Mouse (Mus musculus): ENCODE results near the gene Capn15.

The Capn15 gene

DNA sequence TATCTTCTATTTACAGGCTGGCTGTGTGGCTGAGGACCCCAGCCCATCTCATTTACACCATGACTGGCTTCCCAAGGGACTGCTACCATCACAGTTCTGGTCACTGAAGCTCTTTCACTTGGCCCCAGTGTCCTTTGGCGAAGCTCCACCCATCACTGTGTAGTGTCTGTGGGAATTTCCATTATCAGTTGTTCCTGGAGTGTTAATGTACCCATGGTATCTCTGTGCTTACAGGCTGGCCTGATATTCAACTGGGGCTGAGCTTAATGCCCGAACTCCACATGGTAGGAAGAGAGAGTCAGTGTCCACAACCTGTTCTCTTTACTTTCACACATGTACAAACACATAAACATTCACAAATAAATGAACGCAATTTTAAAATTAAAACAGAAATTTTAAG, 7.9 kb upstream of the Capn15 start:
- no peak for DNase-seq (ENCODE audit: low read depth, low spot score)

DNA sequence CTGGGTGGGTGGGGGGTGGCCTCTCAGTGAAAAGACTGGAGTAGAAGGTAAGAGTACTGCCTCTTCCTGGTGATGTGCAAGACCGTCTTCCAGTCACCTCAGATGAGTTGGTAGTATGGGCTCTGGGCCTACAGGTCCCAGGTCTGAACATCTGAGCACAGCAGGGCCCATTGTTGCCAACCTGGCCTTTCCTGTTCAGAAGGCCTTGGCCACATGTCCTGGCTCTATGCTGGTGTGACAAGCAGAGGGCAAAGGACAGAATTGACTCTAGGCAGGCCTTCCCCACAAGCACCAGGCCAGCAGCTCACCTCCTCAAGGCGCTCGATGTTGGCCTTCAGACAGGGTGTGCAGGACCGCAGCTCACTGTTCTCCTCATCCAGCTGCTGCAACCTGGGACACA, 6.7 kb upstream of the Capn15 start:
- no peak for DNase-seq (ENCODE audit: low read depth, low spot score)

DNA sequence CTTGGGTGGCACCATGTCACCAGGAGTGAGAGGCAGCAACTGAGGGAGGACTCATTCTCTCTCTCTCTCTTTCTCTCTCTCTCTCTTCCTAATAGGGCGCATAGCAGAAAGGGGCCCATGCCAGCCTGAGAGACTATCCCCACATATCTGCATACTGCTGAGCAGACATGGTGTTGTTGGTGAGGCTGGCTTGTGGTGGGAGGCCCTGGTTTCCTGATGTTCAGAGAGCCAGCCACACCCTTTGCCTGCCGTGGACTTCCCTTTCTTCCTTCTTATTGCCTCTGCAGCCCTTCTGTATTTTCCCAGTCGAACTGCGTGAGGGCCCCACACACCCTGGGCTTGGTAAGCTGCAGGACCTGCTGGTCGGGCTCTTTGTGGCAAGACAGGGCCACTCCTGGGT, 4.7 kb upstream of the Capn15 start:
- DNase-seq (ENCODE audit: low read depth, low spot score): no peak

DNA sequence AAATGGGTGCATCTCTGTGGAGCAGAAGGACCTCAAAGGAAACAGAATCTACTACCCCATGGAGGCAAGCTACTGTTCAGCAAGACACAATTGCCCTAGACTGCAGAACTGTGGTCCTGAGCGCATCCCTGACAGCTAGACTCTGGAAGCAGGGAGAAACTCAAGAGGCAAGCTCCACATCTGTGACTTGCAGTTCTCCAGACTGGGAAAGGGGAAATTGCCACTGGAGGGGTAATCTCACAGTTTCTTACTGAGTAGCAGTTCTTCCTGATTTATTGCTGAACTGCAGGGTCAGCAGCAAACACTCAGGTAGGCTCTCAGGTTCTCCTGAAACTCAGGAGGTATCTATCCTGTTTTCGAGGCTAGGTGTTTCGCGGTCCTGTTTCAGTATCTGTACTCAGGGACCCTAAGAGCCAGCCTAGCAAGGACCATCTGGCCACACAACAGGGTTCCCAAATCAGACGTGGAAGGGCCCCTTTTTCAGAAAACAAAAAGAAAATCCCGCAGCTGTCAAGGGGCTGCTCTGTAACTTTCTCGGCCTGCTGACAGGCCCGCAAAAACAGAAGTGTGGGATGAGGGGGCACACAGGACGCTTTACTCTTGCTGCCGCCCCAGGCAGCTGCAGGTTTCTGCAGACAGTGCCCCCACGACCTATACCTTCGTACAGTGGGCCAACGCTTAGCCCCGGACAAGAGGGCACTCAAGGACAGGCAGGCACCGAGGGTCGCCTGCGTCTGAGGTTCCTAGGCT, 865 bp downstream of the Capn15 start:
- peak; percentile 4 for DNase-seq (ENCODE audit: low read depth, low spot score)

DNA sequence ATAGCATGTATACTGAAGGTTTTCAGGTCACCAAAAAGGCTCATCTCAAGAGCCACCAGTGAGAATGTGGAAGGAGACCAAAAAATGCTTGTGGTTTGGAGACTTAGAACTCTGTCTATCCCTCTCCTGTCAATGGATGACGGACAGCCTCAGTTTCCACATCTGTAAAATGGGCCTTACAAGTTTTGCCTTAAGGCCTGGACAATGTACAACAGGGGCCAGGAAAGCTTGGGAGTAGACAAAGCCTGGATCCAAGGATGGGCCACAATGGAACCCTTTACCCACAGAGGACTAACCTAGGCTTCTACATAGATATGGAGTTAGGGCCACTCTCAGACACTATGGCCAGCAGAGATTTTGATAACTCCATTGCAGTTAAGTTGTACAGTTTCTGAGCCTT, 1.5 kb downstream of the Capn15 start:
- no peak for DNase-seq (ENCODE audit: low read depth, low spot score)

DNA sequence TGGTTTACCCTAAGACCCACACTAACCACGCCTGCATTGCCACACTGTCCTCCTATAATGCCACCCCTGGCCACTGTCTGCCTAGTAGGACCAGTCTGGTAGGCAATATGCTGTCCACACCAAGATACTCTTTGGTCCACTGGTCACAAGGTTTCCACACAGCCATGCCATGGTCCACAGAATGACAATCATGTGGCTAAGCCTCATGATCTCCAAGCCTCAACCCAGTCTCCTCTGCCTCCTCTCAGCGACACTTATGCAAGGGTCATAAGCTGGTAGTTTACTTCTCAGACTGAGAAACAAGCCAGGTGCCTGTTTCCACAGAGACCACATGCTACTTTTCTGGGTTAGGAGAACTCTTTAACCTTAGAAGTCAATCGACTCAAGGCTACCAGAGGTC, 2.7 kb downstream of the Capn15 start:
- no peak for DNase-seq (ENCODE audit: low read depth, low spot score)

DNA sequence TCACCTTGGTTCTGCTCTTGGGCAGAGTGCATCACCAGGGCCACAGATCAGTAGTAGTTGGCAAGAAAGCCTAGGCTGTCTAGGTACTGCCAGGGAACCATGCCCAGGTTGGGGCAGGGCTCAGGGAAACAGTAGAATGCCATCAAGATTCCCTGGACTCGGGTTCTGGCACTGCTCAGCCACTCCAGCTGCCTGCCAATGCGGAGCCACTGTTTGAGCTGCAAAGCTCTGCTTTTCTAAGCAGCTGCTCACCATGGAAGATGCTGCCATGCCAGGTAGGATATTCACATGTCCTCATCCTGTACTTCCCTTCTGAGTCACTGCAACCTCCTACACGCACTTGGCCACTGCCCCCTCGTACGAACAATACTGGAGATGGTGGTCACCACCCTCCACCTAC, 4.7 kb downstream of the Capn15 start:
- no peak for DNase-seq (ENCODE audit: low read depth, low spot score)

DNA sequence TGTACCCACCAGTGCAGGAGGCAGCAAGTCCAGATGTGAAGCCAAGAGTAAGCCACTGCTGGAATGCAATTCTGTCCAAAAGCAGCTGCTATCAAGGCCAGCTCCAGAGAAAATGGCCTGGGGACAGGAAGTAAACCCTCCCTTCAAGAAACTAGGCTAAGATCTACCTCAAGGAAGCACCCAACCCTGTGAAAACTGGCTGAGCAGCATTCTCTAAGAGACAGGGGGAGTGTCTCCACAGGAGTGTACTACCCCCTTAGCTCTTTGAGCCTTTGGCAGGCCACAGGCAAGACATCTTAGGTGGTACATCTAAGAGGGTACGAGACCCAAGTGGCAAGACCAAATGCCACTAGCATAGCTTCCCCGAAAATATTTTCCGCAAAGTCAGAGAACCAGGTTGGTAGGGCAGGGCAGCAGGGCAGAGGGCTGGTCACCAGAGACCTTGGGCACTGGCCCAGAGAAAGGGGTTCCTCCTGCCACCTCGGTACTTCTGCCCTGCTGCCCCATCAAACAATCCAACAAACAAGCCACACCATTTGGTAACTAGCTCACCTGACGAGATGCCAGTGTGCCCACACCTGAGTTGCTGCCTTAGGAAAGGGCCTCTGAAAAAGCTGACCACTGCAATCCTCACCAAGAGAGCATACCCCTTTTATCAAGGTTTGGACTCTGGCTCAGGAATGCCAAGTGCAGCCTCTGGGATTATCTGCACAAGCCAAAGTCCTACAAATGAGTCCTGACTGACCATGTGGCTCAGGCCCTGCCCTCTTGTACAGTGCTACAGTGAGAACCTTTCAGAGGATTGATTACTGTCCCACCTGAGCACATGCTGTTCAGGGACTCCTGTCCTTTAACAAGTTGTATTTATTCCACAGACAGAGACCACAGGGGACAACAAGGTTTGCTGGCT, 5.5 kb downstream of the Capn15 start:
- no peak for DNase-seq (ENCODE audit: low read depth, low spot score)

DNA sequence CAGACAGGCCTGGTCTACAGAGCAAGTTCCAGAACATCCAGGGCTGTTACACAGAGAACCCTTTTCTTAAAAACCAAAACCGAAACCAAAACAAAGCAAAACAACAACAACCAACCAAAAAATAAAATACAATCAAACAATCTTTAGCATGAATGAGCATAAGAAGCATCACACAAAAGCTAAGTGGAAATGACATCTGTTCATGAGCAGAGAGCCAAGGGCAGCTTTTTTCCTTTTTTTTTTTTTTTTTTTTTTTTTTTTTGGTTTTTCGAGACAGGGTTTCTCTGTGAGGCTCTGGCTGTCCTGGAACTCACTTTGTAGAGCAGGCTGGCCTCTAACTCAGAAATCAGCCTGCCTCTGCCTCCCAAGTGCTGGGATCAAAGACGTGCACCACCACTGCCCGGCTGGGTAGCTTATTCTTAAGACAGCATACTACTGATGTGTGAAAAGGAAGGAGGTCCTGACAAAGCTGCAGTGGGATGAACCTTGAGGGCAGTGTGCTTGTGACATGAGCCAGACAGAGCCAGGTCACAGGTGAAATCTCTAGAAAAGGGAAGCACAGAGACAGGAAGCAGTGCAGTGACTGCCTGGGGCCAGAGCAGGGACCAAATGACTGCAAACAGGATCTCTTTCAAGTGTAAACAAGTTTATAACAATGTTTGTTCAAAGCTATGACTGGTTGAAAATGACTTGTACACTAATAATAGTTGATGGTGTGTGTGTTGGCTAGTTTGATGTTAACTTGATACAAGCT, 14.5 kb downstream of the Capn15 start:
- DNase-seq (ENCODE audit: low read depth, low spot score): no peak

DNA sequence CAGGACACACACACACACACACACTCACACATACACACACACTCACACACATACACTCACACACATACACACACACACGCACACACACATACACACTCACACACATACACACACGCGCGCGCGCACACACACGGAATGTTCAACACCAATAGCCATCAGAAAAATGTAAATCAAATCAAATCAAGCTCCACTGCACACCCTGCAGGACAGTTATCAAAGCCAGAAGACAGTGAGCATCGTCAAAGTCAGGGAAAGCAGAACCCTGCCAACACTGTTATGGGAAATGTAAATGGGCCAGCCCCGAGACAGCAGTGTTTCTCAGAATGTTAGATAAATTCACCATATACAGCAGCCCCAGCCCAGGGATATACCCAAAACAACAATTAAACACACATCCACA, 15.1 kb downstream of the Capn15 start:
- no peak for DNase-seq (ENCODE audit: low read depth, low spot score)

DNA sequence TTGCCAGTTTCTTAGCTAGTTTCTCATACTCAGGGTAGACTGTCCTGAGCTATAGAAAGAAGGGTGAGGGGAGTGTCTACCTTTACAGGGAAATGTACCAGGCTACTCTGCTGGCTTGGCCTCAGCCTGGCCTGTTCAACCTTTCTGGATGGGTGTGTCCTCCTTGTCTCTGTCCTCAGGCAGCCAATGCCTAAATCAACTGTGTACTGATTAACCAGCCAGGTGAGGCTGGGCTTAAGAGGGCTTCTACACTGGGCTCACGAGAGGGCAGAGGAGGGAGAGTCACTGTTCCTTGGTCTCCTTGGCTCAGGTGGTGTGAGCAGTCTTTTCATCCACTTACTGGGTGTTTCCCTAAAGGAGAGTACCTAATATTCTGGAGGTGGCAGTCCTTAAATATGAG, 17.4 kb downstream of the Capn15 start:
- DNase-seq (ENCODE audit: low read depth, low spot score): no peak

DNA sequence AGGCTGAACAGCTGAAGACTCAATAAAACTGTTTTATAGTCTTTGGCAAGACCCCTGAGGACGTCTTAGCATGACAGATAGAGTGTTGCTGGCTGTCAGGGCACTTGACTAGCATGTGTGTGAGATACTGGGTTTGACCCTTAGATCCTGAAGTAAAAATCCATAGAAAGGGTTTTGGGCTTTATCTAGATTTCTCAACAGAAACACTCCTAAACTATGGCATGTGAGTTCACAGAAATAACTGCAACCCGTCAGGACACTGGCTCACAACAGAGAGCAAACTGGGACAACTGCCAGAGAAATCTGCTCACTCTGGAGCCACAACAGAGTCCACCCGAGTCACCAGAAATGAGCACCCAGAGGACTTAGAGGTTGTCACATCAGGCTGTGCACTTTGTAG, 17.9 kb downstream of the Capn15 start:
- no peak for DNase-seq (ENCODE audit: low read depth, low spot score)

DNA sequence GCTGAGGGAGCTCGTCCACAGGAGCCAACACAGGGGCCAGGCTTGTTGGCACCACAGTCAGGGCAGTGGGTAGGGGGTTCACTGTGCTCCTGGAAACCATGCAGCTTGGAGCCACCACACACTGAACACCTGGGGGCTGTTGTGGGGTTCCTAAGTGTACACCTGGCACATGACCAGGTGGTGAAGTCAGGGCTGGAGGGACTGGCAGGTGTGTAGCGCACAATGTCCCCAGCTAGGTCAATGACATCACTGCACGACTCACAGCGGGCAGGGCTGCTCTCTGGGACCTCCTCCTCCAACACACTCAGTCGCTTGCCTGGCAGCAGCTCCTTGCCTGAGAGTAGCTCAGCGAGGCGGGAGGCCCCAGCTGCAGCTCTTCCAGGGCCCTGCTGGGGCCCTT, 21.3 kb downstream of the Capn15 start:
- DNase-seq (ENCODE audit: low read depth, low spot score): no peak

DNA sequence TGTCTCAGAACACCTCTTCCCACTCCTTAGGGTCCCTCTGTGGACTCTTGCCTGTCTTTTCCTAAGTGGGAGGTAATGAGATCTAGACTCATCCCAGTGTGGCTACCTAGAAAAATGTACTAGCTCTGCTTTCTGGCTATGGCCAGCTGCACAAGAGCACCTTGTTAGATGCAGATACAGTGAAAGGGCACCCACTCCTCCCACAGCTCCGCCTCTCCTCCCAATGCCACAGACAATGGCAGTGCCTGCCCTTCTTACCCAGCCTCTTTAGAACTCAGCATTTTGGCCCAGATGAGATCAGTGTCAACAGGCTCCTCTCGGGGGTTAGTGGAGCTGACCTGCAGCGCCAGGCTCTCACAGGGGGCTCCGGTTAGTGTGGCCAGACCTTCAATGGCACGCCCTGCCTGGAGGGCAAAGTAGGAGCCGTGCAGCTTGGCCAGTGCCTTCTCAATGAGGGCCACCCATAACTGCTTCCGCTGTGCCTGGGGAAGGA, 23.1 kb downstream of the Capn15 start:
- no peak for DNase-seq (ENCODE audit: low read depth, low spot score)

DNA sequence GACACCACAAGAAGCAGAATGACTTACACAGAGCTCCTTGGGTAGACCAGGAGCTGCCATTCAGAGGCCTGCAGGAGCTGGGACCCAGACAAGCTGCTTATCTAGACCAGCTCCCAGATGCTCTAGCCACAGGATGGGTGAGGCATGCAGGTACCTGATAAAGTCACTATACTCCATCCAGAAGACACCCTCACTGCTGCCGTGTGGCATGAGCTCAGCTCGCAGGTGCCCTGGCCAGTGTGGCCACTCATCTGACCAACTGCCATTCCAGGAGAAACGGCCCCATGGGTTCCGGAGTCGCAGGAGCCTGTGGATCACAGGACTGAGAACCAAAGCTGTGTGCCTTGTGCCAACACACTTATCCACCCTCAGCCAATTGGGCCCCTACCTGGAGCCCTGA, 24.0 kb downstream of the Capn15 start:
- no peak for DNase-seq (ENCODE audit: low read depth, low spot score)

DNA sequence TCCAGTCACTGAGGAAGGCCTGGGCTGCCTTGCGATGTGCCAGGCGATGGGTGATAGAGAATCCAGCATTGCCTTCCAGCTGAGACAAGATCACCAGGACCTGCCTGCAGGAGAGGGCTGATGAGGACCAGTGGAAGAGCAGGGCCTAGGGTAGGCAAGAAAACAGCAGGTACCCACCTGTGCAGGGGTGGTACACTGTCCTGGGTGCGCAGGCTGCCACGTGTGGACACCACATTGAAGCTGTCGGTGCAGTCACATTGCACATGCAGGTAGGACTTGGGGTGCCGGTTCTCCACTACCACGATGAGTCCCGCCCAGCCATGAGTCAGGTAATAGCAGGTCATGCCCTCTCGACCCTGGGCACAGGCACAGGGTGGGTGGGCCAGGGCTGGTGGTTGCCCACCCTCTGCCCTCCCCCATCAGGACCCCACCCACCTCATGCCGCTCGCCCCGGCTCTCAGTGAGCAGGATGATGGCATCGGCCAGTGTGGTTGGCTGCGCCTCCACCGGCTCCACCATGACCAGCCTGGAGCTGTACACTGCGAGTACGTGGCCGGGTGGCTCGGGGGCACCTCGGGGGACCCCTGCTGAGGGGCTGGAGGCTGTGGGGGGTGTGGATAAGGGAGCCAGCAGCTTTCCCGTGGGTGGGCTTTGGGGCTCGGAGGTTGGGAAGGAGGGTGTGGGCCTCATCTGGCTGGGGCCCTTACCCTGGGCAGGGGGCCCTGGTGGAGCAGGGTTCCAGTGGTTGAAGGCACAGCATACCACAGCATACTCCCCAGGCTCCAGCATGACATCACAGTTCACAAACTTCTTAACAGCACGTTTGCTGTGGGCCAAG, 25.7 kb downstream of the Capn15 start:
- DNase-seq (ENCODE audit: low read depth, low spot score): no peak

DNA sequence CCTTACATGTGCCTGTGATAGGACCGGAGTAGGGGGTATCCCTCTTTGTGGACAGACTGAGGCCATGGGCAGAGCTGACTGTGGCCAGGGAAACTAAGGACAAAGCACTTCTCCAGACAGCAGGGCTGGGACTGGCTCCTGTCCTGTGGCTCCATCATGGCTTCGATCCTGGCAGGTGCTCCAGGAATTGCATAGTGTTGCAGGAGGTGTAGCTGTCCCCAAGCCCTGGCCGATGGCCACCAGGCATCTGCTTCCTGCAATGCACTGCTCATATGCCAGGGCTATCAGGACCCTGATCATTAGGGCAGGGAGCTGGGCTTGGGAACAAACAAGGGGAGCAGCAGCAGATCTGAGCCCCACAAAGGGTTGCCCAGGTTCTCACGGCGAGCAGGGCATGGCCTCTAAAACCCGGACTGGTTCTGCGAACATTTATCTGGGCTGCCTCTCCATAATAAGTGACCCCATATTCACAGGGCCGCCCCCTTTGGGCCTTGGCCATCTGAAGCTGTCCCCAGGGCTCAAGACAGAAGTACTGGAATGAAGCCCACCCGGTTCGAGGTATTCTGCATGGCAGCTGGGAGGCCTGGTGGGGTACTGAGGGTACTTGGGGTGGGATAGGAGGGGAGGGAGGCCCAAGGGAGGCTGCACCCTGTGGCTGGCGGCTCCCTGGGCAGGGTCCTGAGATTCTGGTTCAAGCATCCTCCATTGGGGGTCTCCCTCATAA, 26.7 kb downstream of the Capn15 start:
- DNase-seq (ENCODE audit: low read depth, low spot score): no peak

DNA sequence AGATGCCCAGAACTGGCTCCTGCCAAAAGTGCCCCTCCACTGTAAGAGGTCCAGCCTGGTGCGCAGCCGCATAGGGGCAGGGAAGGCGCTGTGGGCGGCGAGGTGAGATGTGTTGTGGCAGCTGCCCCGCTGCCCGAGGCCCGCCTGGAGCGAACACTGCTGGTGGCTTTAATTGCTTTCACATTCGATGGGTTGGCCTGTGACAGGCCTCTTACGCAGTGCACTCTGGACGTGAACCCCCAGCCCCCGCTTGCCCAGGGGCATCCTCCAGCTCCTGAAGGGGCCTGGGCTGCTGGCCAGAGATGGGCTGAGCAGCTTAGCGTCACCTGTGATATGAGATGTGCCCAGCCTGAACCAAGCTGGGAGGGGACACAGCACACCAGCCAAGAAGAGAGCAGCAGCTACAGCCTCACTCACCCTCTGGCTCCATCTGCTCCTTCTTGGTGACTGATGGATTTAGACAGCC, 28.0 kb downstream of the Capn15 start:
- no peak for DNase-seq (ENCODE audit: low read depth, low spot score)

DNA sequence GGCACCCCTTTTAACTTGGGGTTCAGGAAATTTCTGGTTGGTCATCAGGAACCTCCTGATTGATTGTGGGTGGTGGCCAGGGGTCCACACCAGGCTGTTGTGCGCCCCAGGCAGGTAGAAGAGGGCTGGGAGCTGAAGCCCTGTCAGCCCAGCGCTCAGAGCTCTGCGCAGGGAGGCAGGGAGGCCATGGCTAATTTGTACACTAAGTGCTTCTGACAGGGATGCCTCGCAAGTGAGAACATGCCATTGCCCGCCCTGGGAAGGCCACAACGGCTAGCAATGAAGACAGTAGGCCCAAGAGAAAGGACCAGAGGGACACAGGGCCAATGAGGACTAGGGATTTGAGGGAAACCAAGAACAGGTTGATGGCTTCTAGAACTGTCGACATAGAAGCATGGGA, 29.0 kb downstream of the Capn15 start:
- no peak for DNase-seq (ENCODE audit: low read depth, low spot score)

DNA sequence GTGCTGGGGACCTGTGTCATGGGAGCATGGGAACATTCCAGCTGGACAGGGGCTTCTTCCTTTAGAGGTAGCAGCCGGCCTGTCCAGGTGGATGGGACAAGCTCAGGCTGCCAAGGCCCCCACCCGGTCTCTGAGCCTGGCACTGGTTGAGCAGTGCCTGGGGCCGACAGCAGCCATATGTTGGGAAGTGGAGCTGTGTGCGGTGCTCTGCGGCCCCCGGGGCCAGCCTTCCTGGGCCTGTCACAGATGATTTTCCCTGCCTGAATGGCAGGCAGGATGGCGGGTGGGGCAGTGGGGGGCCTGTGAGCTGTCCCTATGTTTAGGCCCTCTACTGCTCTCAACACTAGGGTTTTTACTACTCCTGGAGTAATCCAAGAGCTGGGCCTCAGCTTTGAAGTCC, 29.4 kb downstream of the Capn15 start:
- no peak for DNase-seq (ENCODE audit: low read depth, low spot score)

DNA sequence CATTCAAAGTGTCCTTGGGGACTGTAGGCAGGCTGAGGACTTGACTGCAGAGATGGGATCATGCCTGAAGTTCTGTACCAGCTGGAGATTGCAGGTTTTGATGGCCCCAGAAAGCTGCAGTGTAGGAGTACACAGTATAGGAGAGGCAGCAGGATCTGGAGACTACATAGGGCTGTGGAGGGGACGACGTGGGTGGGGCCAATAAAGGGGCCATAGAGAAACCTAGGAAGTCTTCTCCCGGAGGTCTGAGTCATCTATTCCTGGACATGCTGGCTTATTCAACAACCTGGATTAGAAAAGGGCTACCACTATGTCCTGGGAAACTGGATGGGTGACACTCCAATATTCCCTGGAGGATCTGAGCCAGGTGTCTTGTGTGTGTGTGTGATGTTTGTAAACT, 29.9 kb downstream of the Capn15 start:
- DNase-seq (ENCODE audit: low read depth, low spot score): no peak

Data from mesoderm, embryonic 11.5 days (tissue).